Mouse (Mus musculus) WW6 (cell line): ENCODE data around the gene Fra10ac1.

Experiments
- DNase-seq: peaks from one replicate; pipeline ENCODE4 v3.0.0-alpha.2; 2013; ENCODE audit warnings: low read depth, low spot score

The Fra10ac1 gene

GRCm38 (mm10) chr19:38223905-38224684 lies at the start of gene Fra10ac1:
Gene Fra10ac1 (minus strand): TSS chr19:38224156.
- DNase-seq = peak; percentile 62

- no peak for DNase-seq
Measured at GRCm38 (mm10) chr19:38271071-38271470, 47.1 kb upstream of the Fra10ac1 start.

DNA sequence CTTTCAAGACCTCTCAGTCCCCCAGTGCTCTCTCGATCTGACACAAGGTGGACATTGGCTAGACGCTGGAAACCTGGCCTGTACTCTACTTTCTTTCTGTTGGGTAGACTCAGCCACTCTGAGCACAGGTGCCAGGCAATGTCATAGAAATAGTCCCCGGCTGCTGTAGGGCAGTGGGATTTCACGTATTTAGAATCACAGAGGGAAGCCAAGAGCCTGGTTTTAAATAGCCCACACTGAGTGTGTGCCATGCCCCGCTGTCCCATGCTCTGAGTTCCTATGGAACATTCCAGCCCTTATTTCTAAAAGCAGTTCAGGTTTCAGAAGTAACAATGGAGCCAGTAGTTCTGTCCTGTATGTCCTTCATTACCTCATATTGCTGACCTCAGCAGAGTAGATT lies 43.5 kb upstream of the Fra10ac1 start:
- DNase-seq = no peak

GRCm38 (mm10) chr19:38265767-38266166 lies 41.8 kb upstream of the Fra10ac1 start:
- no peak for DNase-seq

GRCm38 (mm10) chr19:38264505-38265500 lies 40.8 kb upstream of the Fra10ac1 start, which contains the start of gene Lgi1:
Gene Lgi1 (plus strand): TSS chr19:38264536.
- DNase-seq = no peak

DNA sequence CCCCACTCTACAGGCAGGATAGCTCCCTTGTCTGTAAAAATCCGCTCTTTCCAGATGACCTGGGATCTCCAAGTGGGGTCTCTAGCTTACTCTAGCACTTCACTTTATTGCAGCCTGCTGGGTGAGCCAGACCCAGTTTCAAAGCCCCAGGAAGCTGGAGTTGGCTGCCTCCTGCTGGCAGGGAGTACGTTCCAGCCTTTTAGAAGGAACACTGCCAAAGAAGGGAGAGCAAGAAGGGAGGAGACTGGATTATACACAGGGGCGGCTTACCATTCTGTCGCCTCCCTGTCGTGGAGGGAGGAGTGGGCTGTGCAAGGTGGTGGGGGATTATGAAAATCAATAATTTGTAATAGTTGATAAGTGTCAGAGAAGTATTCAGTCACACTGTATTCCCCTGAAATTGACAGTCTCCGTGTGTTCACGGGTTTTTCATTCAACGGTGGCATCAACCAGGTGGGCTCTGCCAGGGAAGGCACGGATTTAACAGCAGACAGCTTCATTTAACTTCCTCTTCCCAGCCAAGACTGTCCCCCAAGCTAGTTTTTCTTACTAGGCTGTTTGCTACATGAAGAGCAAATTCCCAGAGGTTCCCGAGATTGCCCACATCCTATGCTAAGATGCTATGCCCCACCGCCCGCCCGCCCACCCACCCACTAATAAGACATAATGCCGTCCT lies 40.0 kb upstream of the Fra10ac1 start:
- peak; percentile 22 for DNase-seq

- no peak for DNase-seq
Measured at GRCm38 (mm10) chr19:38261351-38261750, 37.4 kb upstream of the Fra10ac1 start.

DNA sequence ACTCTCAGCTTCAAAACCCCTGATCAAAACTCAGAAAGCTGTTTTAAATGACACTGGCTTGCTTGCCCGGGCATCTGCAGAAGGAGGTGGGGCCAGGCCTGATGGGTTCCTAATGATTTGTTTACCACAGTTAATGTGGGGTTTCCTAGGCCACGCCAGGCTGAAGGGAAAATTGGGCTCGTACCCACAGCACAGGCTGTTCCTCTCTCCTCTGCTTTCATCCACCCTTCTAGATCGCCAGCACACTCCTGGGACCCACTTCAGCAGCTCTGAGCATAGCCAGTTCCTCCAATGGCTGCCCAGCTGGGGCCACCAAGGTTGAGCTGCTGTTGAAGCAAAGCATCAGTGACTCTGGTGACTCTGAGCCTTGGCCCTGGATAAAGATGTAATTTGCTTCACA lies 36.4 kb upstream of the Fra10ac1 start:
- no peak for DNase-seq

DNA sequence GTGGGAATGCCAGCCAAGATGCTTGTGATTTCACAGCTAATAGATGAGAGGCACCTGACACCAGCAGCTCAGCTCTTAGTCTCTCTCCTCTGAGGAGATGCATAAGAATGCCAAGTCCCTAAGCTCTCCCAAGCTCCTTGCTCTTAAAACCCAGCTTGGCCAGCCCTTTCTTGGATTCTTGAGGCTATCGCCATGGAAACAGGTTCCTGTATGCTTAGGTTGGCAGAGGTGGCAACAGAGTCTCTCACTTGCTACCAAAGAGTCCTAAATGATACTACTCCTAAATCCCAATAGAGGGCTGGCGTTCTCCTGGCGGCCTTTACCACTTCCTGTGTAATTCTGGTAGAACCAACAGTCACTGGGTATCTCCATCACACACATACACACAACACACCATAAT lies 35.5 kb upstream of the Fra10ac1 start:
- no peak for DNase-seq

- DNase-seq = no peak
Measured at GRCm38 (mm10) chr19:38258651-38259065, 34.7 kb upstream of the Fra10ac1 start.

DNA sequence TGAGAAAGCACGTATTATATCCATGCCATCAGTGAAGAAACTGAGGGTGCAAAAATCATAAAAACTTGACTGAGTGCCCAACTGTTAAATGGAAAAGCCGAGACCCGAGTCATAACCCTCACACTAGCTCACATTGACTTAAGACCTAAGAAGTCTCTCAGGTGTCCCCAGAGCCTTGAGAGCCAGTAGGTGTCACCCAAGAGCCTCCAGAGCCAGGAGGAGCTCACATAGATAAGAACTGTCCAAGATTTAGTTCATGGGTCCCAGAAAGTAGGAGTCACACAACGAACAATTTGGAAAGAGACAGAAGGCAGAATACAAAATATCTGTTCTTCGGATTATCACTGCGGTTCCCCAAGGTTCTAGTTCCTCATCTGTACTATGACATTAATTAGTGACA lies 29.8 kb upstream of the Fra10ac1 start:
- no peak for DNase-seq

- DNase-seq = no peak
Measured at GRCm38 (mm10) chr19:38249627-38250026, 25.7 kb upstream of the Fra10ac1 start.

DNA sequence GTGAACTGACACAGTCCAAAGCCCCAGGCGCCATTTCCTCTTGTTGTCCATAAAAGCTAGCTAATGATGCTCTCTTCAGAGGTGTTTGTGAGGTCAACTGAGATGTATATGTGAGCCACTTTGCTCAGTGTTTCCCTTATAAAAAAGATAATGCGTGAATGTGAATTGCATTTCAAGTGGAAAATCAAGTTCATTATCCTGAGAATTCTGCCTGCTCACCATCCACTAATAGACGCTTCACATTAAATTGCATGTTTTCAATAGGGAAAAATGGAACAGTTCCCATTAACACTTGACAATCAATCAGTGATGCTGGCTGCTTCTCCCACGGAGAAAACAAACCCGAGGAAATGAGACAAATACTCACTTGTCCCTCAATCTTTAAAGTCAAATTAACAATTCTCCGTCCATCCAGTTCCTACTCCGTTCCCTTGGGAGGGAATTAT lies 22.2 kb upstream of the Fra10ac1 start:
- DNase-seq = no peak

DNA sequence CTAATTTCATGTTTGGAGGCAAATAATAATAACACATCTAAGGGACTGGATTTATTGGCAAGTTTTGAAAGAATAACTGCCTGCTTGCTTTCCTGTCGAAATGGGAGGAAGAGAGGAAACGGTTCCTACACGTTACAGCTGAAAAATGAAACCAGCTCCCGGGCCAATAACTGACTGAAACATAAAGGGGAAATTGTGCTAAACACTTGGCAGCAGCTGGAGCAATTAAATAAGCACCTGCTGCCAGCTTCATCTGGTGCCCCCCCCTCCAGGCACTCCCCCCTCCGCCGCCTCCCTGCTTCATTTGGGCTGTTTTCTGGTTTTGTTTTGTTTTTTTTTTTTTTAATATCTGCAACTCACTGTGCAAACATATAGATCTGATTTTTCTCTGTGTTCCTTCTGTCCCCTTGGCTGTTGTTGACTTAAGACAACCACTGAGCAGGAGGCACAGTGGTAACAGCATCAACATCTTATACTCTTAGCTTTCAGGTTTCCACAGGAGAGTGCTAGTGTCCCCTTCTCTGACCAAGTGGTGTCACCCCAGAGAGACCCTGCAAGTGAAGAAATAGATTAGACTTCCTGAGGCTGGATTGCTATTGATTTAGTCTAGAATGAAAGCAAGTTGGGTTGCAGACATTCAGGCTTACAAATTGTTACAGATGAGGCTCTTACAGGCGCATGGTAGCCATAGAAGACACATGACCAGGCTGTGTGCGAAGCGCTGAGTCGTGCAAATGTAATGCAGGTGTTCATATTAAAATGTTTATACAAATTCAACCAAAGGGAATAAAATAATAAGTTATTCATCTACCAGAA lies 21.6 kb upstream of the Fra10ac1 start:
- DNase-seq = no peak

- no peak for DNase-seq
Measured at GRCm38 (mm10) chr19:38244748-38245147, 20.8 kb upstream of the Fra10ac1 start.

DNA sequence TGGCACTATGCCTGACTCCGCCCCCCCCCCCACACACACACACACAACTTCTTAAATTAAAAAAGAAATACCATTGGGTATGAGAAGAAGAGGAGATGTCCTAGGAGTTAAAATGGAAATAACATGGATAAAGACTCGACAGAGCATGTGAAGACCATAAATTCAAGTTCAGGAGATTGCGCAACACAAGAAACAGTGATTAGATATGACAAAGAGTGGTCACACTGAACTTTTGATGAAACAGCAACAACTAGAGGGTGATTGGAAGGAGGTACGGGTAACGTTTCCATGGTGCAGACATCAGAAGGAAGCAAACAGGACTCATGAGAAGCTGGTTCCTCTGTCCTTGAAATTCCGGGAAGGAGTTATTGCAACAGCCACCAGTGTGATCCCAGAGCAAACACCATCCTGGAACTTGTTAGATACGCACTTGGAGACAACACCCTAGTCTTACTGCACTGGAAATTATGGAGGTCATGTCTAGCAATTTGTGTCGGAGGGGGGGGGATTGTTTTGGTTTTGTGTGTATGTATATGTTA lies 18.4 kb upstream of the Fra10ac1 start:
- no peak for DNase-seq

DNA sequence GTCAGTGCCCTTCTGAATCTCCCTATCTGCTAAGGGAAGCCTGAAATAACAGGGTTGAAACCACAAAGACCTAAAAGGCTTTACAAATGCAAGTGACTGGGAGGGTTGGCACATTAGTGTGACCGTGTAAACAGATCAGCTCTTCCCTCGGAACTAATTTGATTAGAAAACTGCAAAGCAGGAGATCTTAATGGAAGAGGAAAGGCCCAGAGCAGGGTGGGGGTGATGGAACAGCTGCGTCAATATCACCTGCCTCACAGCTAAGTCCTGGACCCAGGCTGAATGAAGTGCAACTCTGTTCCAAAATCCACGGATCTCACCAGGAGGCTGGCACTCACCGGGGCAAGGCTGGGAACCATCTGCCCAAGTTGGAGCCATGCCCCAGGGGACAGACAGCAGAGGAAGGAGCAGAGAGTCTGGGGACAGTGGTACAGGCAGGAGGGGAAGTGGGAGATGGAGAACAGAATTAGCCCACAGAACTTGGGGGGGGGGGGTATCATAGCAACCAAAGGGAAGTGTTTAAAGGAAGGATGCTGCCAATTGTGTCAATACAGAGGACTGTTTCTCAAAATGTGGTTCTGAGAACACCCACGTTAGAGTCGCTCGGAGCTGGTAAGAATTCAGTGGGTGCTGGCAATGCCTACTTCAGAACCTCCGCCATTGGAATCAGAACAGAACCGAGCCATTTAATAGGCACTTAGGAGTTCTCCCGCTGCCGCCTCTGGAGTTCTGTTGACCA lies 14.4 kb upstream of the Fra10ac1 start:
- DNase-seq = no peak

DNA sequence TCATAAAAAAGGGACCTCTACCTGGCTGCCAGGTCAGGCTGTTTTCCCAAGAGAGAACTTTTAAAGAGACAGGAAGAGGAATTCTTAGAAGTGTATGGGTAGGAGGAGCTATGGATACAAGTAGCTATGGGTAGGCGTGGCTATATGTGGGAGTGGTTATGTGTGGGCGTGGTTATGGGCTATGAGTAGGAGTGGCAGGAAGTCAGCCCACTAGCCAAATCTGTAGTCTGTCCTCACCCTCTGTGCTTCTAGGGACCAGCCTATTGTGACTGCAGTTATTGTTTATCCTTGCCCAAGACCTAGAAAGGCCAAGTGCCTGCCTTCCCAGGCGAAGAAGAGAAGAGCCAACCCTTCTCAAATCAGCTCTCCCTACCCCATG lies 13.9 kb upstream of the Fra10ac1 start:
- peak; percentile 80 for DNase-seq

DNA sequence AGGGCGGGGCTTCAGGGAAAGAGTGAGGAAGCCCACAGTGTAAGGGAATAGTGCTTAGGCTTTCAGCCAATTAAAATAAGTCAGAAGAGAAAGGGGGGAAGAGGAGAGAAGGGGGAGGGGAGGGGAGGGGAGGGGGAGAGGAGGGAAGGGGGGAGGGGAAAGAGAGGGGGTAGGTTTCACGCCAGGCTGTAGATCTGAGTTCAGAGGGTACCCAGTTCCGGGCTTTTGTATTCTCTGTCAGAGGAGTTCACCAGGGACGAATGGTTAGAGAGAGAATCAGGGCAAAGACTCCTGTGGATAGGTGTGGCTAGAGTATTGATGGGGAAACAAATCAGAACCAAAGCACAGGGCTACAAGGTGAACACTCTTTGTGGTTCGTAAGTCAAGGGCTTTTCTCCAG lies 12.6 kb upstream of the Fra10ac1 start:
- DNase-seq = no peak

DNA sequence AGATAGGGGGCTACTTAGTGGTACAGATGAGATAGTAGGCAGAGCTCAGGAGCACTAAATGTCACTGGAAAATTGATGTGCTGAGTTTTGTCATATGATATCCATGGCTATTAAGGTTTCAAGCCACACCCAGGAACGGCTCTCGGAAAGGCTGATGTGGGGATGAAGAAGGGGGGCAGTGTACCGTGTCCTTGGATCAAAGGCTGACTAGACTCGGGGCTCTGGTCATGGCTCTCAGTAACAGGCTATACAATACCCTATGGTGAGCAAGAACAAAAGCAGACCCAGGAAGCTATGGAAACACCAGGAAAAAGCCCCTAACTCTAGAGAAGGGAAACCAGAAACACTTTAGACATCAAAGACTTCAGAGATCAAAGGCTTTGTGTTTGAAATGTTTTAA lies 8.6 kb upstream of the Fra10ac1 start:
- DNase-seq = no peak
